Mouse (Mus musculus) heart, postnatal 0 days (tissue): ENCODE measurements around the gene Ccdc40. TPM values are rescaled to one million over a fixed set of nuclear protein-coding genes. Genes with fewer than 3 reads are reported as not detected.

Experiments
- ATAC-seq: fragments of 200-750 bp; cut with Nextera tagmentation; 2 replicates; pipeline ENCODE4 v1.8.0; 2017; ENCODE audit warnings: low read depth, moderate number of reproducible peaks, moderate library complexity; ENCODE audit not compliant: insufficient read depth
- DNase-seq: peaks from one replicate; pipeline ENCODE4 v3.0.0-alpha.2; 2016; ENCODE audit warnings: low spot score
- H3K27ac ChIP-seq: fragments of 300-500 bp; sonication (generic); 2 replicates; pipeline ENCODE4 v1.5.1; 2014; ENCODE audit warnings: low read depth, mild to moderate bottlenecking
- H3K27me3 ChIP-seq: fragments of 300-500 bp; sonication (generic); 2 replicates; pipeline ENCODE4 v1.6.1; 2014; ENCODE audit warnings: low read length, mixed read lengths; ENCODE audit not compliant: control insufficient read depth, insufficient read depth
- H3K36me3 ChIP-seq: fragments of 300-500 bp; sonication (generic); replicated peaks from 2 replicates; pipeline ENCODE4 v1.6.1; 2014; ENCODE audit warnings: low read length, mixed read lengths; ENCODE audit not compliant: control insufficient read depth, insufficient read depth
- H3K4me1 ChIP-seq: fragments of 300-500 bp; sonication (generic); 2 replicates; pipeline ENCODE4 v1.6.1; 2014; ENCODE audit warnings: antibody characterized with exemption; ENCODE audit not compliant: control insufficient read depth, insufficient read depth
- H3K4me2 ChIP-seq: fragments of 300-500 bp; sonication (generic); 2 replicates; pipeline ENCODE4 v1.6.1; 2014; ENCODE audit warnings: low read depth, mild to moderate bottlenecking, low read length, moderate library complexity
- H3K4me3 ChIP-seq: fragments of 300-500 bp; sonication (generic); 2 replicates; pipeline ENCODE4 v1.5.1; 2014; ENCODE audit warnings: low read depth, low read length
- H3K9ac ChIP-seq: fragments of 300-500 bp; sonication (generic); replicated peaks from 2 replicates; pipeline ENCODE4 v1.6.1; 2014; ENCODE audit warnings: low read depth, low read length, mixed read lengths
- H3K9me3 ChIP-seq: fragments of 300-500 bp; sonication (generic); replicated peaks from 2 replicates; pipeline ENCODE4 v1.6.1; 2016; ENCODE audit warnings: low read length; ENCODE audit not compliant: control insufficient read depth
- CTCF ChIP-seq: IDR thresholded peaks from 2 replicates; pipeline ENCODE4 v1.5.1; 2016; ENCODE audit warnings: antibody characterized with exemption, control low read depth, low read depth
- EP300 ChIP-seq: IDR thresholded peaks from 2 replicates; pipeline ENCODE4 v1.6.1; 2016; ENCODE audit warnings: antibody characterized with exemption, low read depth
- WGBS: fragments of 180-500 bp; shearing (Covaris S2); extraction: QIAGEN DNeasy Blood & Tissue Kit; methylation state at CpG from one replicate; pipeline ENCODE4 v1.1.7; 2014; 5-methylcytosine and 5-hydroxymethylcytosine counted together
- polyA plus RNA-seq: library from polyadenylated mRNA; unstranded; fragments of >200 nt; fragmentation: Nextera tagmentation; extraction: Ambion mirVana; gene quantifications from 2 replicates; pipeline ENCODE4 v1.2.1, GENCODE M21; 2015
- total RNA-seq: library from RNA; depleted of rRNA; stranded (reverse); fragments of >200 nt; gene quantifications from 2 replicates; pipeline ENCODE4 v1.2.3, GENCODE M21; 2014; ENCODE audit warnings: low replicate concordance

Gene Ccdc40
- total and polyA plus RNA-seq, 2 experiments from 2014 or later = 0.68 TPM; not detected in 1

DNA sequence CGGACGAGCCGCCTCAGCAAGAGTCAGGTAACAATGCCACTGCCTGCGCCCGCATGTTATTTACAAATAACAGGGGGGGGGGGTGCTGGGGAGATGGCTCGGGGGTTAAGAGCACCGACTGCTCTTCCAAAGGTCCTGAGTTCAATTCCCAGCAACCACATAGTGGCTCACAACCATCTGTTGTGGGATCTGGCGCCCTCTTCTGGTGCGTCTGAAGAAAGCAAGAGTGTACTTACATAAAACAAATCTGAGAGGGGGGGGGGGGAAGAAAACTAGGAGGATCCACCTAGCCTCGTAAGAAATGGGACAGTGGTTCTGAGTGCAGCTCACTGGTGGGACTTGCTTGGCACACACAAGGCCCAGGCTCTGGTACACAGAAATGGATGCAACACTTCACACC is 6.4 kb downstream of the Ccdc40 start:
- H3K4me1 ChIP-seq = no peaks in the 10 kb centered on the region

DNA sequence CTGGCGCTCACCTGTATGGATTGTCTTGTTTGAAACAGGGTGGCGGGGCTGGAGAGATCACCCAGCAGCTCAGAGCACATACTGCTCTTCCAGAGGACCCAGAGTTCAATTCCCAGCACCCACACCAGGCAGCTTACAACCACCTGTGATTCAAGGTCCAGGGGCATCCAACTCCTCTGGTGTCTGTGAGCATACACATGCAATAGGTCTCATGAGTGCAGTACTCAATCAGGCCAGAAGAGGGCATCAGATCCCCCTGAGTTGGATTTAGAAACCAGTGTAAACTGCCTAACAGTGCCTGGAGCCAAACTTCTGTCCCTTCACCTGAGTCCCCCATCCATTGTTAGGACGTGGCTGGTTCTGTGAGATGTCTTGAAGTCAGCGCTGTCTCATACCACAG is 7.2 kb downstream of the Ccdc40 start:
- peak; percentile 13 for DNase-seq

More for the DNA sequence above, 6.4 kb downstream of the Ccdc40 start:
- H3K4me2 ChIP-seq = no peak overlapping the region
- no peak for ATAC-seq
- WGBS = 91% methylated on average over 10 of the region's 10 CpGs
- H3K27me3 ChIP-seq = peaks cover 3% of the 10 kb centered on the region; the same call in 1 of the 2 replicates
- TF ChIP-seq EP300 (no peak), CTCF (no peak)
- no peak for DNase-seq
- no peak overlapping the region for H3K9ac ChIP-seq
- H3K9me3 ChIP-seq = no peaks in the 10 kb centered on the region
- no peak overlapping the region for H3K27ac ChIP-seq
- H3K36me3 ChIP-seq = no peaks in the 10 kb centered on the region
- H3K4me3 ChIP-seq = no peak overlapping the region

DNA sequence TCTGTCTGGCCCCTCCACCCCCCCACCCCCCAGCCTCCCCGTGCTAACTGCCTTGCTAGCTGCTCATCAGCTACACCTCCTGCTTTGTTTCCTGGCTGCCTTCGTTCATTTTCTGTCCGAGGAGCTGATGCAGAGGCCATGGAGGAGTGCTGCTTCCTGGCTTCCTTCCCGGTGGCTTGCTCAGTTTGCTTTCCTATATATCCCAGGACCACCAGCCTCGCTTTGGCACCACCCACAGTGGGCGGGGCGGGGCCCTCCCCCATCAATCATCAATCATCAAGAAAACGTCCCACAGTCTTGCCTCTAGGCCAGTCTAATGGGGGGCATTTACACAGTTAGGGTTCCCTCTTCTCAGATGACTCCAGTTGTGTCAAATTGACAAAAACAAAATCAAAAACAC is 8.0 kb downstream of the Ccdc40 start:
- Histone ChIP-seq H3K4me2 (no peak overlapping the region), H3K27ac (no peak overlapping the region), H3K9me3 (no peaks in the 10 kb centered on the region), H3K4me1 (no peaks in the 10 kb centered on the region), H3K27me3 (no peaks in the 10 kb centered on the region), H3K4me3 (no peak overlapping the region), H3K9ac (no peak overlapping the region), H3K36me3 (no peaks in the 10 kb centered on the region)
- no peak for ATAC-seq
- 36% methylated on average over 8 of the region's 8 CpGs for WGBS
- DNase-seq = no peak
- TF ChIP-seq EP300 = no peak
- TF ChIP-seq CTCF = no peak

More for the DNA sequence above, 7.2 kb downstream of the Ccdc40 start:
- Histone ChIP-seq H3K4me3 (no peak overlapping the region), H3K9me3 (no peaks in the 10 kb centered on the region), H3K27ac (no peak overlapping the region), H3K36me3 (no peaks in the 10 kb centered on the region), H3K27me3 (no peaks in the 10 kb centered on the region), H3K4me1 (no peaks in the 10 kb centered on the region), H3K9ac (no peak overlapping the region), H3K4me2 (no peak overlapping the region)
- no peak for ATAC-seq
- TF ChIP-seq CTCF (peak; percentile 54), EP300 (no peak)
- 83% methylated on average over 4 of the region's 4 CpGs for WGBS

DNA sequence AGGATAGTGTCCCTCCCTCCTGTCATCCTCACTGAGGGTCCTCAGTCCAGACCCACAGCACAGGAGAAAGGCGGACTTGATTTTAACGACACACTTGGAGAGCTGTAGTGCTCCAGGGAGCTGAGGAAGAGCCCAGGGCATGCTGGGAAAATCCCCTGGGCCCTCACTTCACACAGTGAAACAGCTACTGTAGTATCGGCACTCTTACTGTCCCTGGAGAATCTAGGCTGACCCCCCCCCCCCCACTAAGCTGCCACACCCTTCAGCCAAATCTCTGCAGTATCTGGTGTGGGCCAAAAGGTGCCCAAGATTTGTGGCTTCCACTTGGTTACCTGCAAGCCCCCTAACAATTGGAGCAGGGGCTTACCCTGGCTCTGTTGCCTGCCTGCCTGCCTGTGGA is 8.6 kb downstream of the Ccdc40 start:
- TF ChIP-seq EP300 (no peak), CTCF (no peak)
- no peaks in the 10 kb centered on the region for H3K27me3 ChIP-seq
- H3K27ac ChIP-seq = no peak overlapping the region
- DNase-seq = no peak
- ATAC-seq = no peak
- H3K4me3 ChIP-seq = no peak overlapping the region
- no peaks in the 10 kb centered on the region for H3K9me3 ChIP-seq
- no peaks in the 10 kb centered on the region for H3K4me1 ChIP-seq
- H3K4me2 ChIP-seq = no peak overlapping the region
- 68% methylated on average over 3 of the region's 3 CpGs for WGBS
- H3K36me3 ChIP-seq = no peaks in the 10 kb centered on the region
- no peak overlapping the region for H3K9ac ChIP-seq

DNA sequence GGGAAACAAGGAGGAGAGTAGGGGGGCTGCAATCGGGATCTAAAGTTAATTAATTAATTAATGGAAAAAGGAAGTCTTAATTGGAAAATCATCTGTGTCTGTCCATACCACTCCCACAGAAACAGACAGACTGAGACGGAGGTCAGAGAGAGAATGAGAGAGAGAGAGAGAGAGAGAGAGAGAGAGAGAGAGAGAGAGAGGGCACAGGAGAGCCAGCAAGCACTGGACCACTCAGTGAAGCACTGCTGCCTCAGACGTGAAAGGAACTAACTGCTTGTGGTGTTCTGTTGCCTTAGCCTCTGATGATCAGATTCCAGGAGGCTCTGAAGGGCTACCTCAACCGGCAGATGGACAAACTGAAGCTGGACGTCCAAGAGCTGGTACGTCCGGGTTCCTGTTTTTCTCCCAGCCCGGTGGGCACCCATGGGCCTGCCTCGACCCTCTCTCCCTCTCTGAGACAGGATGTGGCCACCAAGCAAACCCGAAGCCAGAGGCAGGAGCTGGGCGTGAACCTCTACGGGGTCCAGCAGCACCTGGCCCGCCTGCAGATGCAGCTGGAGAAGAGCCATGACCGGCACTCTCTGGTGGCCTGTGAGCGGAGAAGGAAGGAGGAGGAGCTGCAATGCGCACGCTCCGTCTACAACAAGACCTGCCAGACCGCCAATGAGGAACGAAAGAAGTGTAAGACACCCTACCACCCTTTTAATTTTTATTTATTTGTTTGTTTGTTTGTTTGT is 9.4 kb downstream of the Ccdc40 start:
- Histone ChIP-seq H3K36me3 (no peaks in the 10 kb centered on the region), H3K9me3 (no peaks in the 10 kb centered on the region), H3K9ac (0 out of 2 replicates have a peak overlapping the region, but pooled peaks have one; percentile 1), H3K4me2 (peak overlapping the region; percentile 63), H3K27ac (no peak overlapping the region), H3K27me3 (no peaks in the 10 kb centered on the region), H3K4me3 (peak overlapping the region; percentile 35), H3K4me1 (no peaks in the 10 kb centered on the region)
- DNase-seq = peak; percentile 30
- 21% methylated on average over 20 of the region's 20 CpGs for WGBS
- ATAC-seq = peak; percentile 59
- TF ChIP-seq CTCF = no peak
- TF ChIP-seq EP300 = no peak

DNA sequence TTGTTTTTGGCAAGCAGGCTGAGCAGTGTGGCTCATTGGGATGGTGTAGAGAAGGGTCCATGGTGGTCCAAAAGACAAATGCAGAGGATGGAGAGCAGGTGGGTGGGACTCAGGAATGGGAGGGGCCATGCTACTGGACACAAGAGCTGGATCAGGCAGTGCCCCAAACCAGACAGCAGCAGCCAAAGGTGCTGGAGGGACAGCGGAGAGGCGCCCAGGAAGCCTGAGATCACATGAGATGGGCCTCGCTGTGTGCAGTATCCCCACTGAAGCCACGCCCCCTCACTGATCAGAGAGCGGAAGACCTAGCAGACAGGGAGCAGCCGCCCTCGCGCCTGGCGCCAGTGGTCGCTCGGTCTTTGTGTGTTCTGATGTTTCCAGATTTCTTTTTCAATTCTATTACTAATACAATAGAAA is 9.9 kb downstream of the Ccdc40 start:
- no peaks in the 10 kb centered on the region for H3K4me1 ChIP-seq
- H3K4me3 ChIP-seq = peak overlapping the region; percentile 35
- H3K9ac ChIP-seq = no peak overlapping the region
- peak overlapping the region; percentile 63 for H3K4me2 ChIP-seq
- H3K9me3 ChIP-seq = no peaks in the 10 kb centered on the region
- no peak overlapping the region for H3K27ac ChIP-seq
- TF ChIP-seq EP300 (no peak), CTCF (no peak)
- DNase-seq = peak; percentile 26
- ATAC-seq = peak; percentile 73; the same call in 1 of the 2 replicates
- H3K36me3 ChIP-seq = no peaks in the 10 kb centered on the region
- WGBS = 15% methylated on average over 11 of the region's 11 CpGs
- H3K27me3 ChIP-seq = no peaks in the 10 kb centered on the region
